Mouse (Mus musculus) embryo, embryonic 11 days (tissue): ENCODE measurements around the gene Slc35b2.

ENCODE experiments used
- DNase-seq: peaks from one replicate; pipeline ENCODE4 v3.0.0-alpha.2; 2015

The Slc35b2 gene

GRCm38 (mm10) chr17:45601325-45601724 lies 37.7 kb downstream of the Slc35b2 start:
- DNase-seq: peak; percentile 23

- peak; percentile 54 for DNase-seq
These were observed 38.2 kb downstream of the Slc35b2 start, which contains the start of gene Mymx for GRCm38 (mm10) chr17:45601877-45602304. Gene Mymx (minus strand): TSS chr17:45602102.

GRCm38 (mm10) chr17:45602984-45603383 lies 39.3 kb downstream of the Slc35b2 start:
- DNase-seq: no peak

GRCm38 (mm10) chr17:45606992-45607879 lies 43.6 kb downstream of the Slc35b2 start:
- no peak for DNase-seq

- no peak for DNase-seq
These were observed 44.7 kb downstream of the Slc35b2 start for GRCm38 (mm10) chr17:45608396-45608795.

- DNase-seq: no peak
These were observed 46.6 kb downstream of the Slc35b2 start for GRCm38 (mm10) chr17:45610144-45610866.

- no peak for DNase-seq
These were observed 48.3 kb downstream of the Slc35b2 start for GRCm38 (mm10) chr17:45612008-45612407.

GRCm38 (mm10) chr17:45612921-45613320 lies 49.2 kb downstream of the Slc35b2 start:
- DNase-seq: no peak

- DNase-seq: no peak
These were observed 52.5 kb downstream of the Slc35b2 start for GRCm38 (mm10) chr17:45616046-45616650.

- no peak for DNase-seq
These were observed 53.0 kb downstream of the Slc35b2 start for GRCm38 (mm10) chr17:45616679-45617078.
